Mouse (Mus musculus) erythroblast, embryonic 14.5 days (primary cell): ENCODE measurements around the gene Sidt2. TPM values are rescaled to one million over a fixed set of nuclear protein-coding genes. Genes with fewer than 3 reads are reported as not detected.

Experiments used
- H3K27me3 ChIP-seq: 2 replicates; pipeline ENCODE4 v1.6.1; 2012; ENCODE audit warnings: inconsistent platforms; ENCODE audit not compliant: control insufficient read depth
- H3K36me3 ChIP-seq: 2 replicates; pipeline ENCODE4 v1.6.1; 2012; ENCODE audit warnings: mild to moderate bottlenecking, inconsistent platforms; ENCODE audit not compliant: control insufficient read depth
- H3K4me1 ChIP-seq: 2 replicates; pipeline ENCODE4 v1.6.1; 2012; ENCODE audit warnings: inconsistent platforms; ENCODE audit not compliant: control insufficient read depth
- H3K4me3 ChIP-seq: replicated peaks from 2 replicates; pipeline ENCODE3; 2012; ENCODE audit warnings: moderate library complexity, mild to moderate bottlenecking, inconsistent platforms
- H3K9me3 ChIP-seq: 2 replicates; pipeline ENCODE4 v1.6.1; 2012; ENCODE audit warnings: low read length, inconsistent platforms, mixed read lengths; ENCODE audit not compliant: control insufficient read depth
- GATA1 ChIP-seq: IDR thresholded peaks from 2 replicates; pipeline ENCODE4 v1.6.1; 2012; ENCODE audit warnings: low read length, inconsistent platforms, mixed read lengths
- TAL1 ChIP-seq: IDR thresholded peaks from 3 replicates; pipeline ENCODE4 v1.6.1; 2012; ENCODE audit warnings: low read length, inconsistent platforms, mixed read lengths
- polyA plus RNA-seq: library from polyadenylated mRNA; stranded (reverse); fragments of >175 nt; gene quantifications from 2 replicates; pipeline ENCODE4 v1.2.3, GENCODE M21; 2012

Gene Sidt2
- polyA plus RNA-seq, 1 experiment: 2.4 TPM

GRCm38 (mm10) chr9:45942916-45943315, 12.1 kb downstream of the Sidt2 start:
- H3K9me3 ChIP-seq: peaks cover 31% of the 10 kb centered on the region
- H3K36me3 ChIP-seq: peaks cover 97% of the 10 kb centered on the region
- no peak overlapping the region for H3K4me3 ChIP-seq
- no peak for TF ChIP-seq GATA1
- no peak for TF ChIP-seq TAL1
- no peaks in the 10 kb centered on the region; the same call in 1 of the 2 replicates for H3K27me3 ChIP-seq
- peaks cover 53% of the 10 kb centered on the region for H3K4me1 ChIP-seq

- TF ChIP-seq GATA1: no peak
- TF ChIP-seq TAL1: no peak
- H3K4me1 ChIP-seq: peaks cover 52% of the 10 kb centered on the region
- peaks cover 96% of the 10 kb centered on the region for H3K36me3 ChIP-seq
These were observed 12.6 kb downstream of the Sidt2 start for GRCm38 (mm10) chr9:45942464-45942863.

GRCm38 (mm10) chr9:45941329-45941888, 13.6 kb downstream of the Sidt2 start:
- no peak overlapping the region for H3K4me3 ChIP-seq
- H3K4me1 ChIP-seq: peaks cover 52% of the 10 kb centered on the region
- peaks cover 5% of the 10 kb centered on the region for H3K27me3 ChIP-seq
- peaks cover 87% of the 10 kb centered on the region for H3K36me3 ChIP-seq
- no peak for TF ChIP-seq TAL1
- H3K9me3 ChIP-seq: peaks cover 29% of the 10 kb centered on the region

More at GRCm38 (mm10) chr9:45942464-45942863, 12.6 kb downstream of the Sidt2 start:
- Histone ChIP-seq H3K4me3 (no peak overlapping the region), H3K27me3 (no peaks in the 10 kb centered on the region; the same call in 1 of the 2 replicates), H3K9me3 (peaks cover 31% of the 10 kb centered on the region)

GRCm38 (mm10) chr9:45939794-45940193, 15.3 kb downstream of the Sidt2 start:
- H3K27me3 ChIP-seq: peaks cover 18% of the 10 kb centered on the region
- H3K9me3 ChIP-seq: peaks cover 16% of the 10 kb centered on the region
- TF ChIP-seq TAL1 (no peak), GATA1 (no peak)
- peaks cover 71% of the 10 kb centered on the region for H3K36me3 ChIP-seq
- peaks cover 38% of the 10 kb centered on the region for H3K4me1 ChIP-seq
- no peak overlapping the region for H3K4me3 ChIP-seq

- peaks cover 23% of the 10 kb centered on the region for H3K27me3 ChIP-seq
- H3K4me1 ChIP-seq: peaks cover 31% of the 10 kb centered on the region
- H3K36me3 ChIP-seq: peaks cover 64% of the 10 kb centered on the region
- TF ChIP-seq TAL1 (no peak), GATA1 (no peak)
- H3K9me3 ChIP-seq: peaks cover 9% of the 10 kb centered on the region
- no peak overlapping the region for H3K4me3 ChIP-seq
These were observed 16.0 kb downstream of the Sidt2 start for GRCm38 (mm10) chr9:45938952-45939637.

GRCm38 (mm10) chr9:45938088-45938487, 17.0 kb downstream of the Sidt2 start:
- 0 out of 2 replicates have a peak, but pooled peaks cover 2% of the 10 kb centered on the region for H3K9me3 ChIP-seq
- TF ChIP-seq GATA1 (no peak), TAL1 (no peak)
- H3K27me3 ChIP-seq: peaks cover 23% of the 10 kb centered on the region
- H3K4me1 ChIP-seq: peaks cover 21% of the 10 kb centered on the region
- H3K36me3 ChIP-seq: peaks cover 54% of the 10 kb centered on the region
- no peak overlapping the region for H3K4me3 ChIP-seq

GRCm38 (mm10) chr9:45936883-45937282, 18.2 kb downstream of the Sidt2 start:
- Histone ChIP-seq H3K36me3 (peaks cover 42% of the 10 kb centered on the region), H3K27me3 (peaks cover 23% of the 10 kb centered on the region), H3K4me1 (peaks cover 9% of the 10 kb centered on the region), H3K4me3 (no peak overlapping the region), H3K9me3 (no peaks in the 10 kb centered on the region)
- TF ChIP-seq TAL1 (no peak), GATA1 (no peak)

GRCm38 (mm10) chr9:45935628-45936210, 19.3 kb downstream of the Sidt2 start, which contains the start of gene Tagln:
Gene Tagln (minus strand): TSS chr9:45936058.
- H3K36me3 ChIP-seq: peaks cover 36% of the 10 kb centered on the region
- H3K4me3 ChIP-seq: no peak within 1 kb of the TSS
- no peaks in the 10 kb centered on the region; the same call in 1 of the 2 replicates for H3K4me1 ChIP-seq
- no peaks in the 10 kb centered on the region for H3K9me3 ChIP-seq
- H3K27me3 ChIP-seq: peaks cover 23% of the 10 kb centered on the region
- TF ChIP-seq TAL1 (no peak), GATA1 (no peak)

GRCm38 (mm10) chr9:45932571-45933415, 22.3 kb downstream of the Sidt2 start:
- no peaks in the 10 kb centered on the region for H3K9me3 ChIP-seq
- TF ChIP-seq TAL1 (no peak), GATA1 (no peak)
- H3K36me3 ChIP-seq: peaks cover 35% of the 10 kb centered on the region
- peaks cover 23% of the 10 kb centered on the region for H3K27me3 ChIP-seq
- H3K4me1 ChIP-seq: no peaks in the 10 kb centered on the region; the same call in 1 of the 2 replicates
- no peak overlapping the region for H3K4me3 ChIP-seq
